Mouse (Mus musculus) kidney, postnatal 4 days (tissue): Measurements from ENCODE around the gene Frem1.

ENCODE experiments used
- DNase-seq, 2 experiments: peaks; one replicate each; pipeline ENCODE4 v3.0.0; 2021; ENCODE audit warnings: mixed read lengths in 2 of 2

Gene Frem1

DNA sequence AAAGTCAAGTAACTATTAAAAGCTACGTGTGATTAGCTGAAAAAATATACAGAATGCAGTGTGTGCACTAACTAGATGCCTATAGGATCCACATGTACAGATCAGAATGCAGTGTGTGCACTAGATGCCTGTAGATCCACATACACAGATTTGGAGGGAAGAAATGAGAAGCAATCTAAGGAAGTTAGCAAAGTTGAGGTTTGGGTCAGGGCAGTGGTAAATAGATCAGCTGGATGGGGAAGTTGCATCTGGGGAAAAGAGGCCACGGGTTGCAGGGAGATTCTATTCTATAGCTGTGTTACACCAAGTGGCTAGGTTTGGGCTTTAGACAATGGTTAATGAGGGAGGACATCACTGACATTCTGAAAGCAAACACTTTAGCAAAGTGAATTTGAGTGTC is 133.5 kb downstream of the Frem1 start:
- DNase-seq, result no peak

DNA sequence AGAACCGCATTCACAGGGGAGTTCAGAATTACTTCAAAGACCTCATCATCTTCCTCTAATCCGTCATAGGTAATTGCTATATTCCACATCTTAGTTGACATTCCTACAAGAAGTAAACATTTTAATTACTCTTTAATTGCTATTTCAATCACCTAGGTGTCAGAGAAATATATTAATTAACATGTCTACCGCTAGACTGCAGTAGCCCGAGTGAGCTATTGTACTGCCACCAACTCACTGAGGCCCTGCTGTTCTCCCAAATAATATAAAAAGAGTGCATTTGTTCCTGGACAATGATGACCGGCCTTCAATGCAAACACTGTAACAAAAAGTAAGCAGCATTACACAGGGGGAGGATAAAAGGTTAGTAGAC is 135.5 kb downstream of the Frem1 start:
- DNase-seq, result no peak

DNA sequence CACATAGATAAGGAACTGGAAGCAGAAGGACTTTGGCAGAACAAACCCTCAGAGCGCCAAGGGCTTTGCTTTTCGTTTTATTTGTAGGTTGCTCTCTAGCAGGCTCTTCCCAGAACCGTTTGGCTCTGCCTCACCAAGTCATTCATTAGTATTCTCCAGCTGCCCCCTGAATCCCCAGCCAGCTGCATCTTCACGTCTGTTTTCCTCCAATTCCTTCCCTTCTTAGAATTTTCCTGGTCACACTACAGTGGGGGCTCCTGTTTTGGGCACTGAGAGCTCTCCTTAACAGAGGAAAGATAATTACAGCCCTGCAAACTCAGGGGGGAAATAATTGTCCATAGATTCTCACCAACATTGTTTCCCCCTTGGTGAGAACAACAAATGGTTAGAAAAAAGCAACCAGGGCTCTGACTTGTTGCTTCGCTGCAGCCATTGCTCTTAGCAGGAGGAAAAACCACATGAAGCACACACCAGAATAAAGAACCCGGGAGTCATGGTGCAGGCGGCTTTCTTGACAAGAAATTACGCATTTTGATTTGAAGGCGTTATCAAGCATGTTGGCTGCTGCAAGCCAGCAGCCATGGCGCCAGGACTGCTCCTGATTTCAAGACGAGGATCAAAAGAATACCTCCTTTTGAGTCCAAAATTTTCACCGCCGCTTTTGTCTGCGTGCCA is 136.0 kb downstream of the Frem1 start:
- DNase-seq, result peak in 1 of 2 experiments; percentile 23

DNA sequence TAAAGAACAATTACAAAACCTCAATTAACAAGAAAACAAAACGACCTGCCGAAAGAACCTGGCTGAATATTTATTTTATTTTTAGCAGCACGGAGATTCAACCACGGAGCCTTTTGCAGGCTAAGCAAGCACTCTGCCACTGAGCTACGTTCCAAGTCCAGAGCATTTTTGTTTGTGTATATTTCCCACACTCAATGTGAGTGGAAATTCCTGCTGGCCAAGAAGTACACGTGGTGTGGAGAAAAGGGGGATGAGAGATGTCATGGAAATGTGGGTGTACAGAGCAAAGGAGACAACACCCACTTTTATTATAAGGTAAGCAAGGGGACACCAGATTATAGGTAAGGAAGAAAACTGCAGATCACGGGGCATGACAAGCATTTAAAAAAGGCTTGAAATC is 136.6 kb downstream of the Frem1 start:
- no peak for DNase-seq

DNA sequence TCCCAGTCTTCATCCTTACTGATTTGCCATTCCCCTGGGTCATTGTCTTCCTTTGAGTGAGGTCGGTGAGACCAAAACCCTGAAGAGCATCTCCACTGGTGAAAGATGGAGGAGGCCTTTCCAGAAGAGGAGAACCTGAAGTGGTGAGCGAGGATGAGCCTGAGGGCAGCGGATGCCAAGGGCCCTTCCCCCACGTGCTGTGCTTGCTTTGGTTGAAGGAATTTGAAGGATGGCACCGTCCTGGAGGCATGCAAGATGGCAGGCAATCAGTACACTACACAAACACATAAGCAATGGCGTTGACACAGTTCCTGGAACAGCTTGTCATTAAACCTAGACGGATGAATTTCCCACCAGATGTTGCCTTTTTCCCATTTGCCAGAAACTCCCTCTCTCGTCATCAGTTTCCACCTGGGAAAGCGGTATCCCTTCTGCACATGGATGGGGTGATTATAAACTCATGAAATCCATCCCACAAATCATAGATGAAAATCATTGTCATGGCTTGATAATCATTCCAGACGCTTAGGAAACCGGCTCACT is 137.5 kb downstream of the Frem1 start:
- no peak for DNase-seq

DNA sequence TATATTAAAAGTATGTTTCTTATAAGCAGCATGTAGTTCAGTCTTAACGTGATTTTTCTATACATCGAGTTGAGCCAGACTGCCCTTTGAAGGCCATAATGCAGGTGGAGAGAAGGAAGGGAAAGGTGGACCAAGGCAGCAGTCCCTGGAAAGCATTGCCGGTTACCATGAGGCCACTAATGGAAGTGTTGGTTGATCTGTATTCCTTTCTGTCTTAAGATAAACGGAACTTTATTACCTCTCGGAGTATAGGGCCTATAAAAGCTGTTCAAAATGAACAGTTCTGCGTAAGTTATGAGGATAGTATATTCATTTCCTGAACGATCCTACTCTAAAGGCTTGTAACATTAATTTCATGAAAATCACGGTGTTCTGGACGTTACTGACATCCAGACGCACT is 156.9 kb downstream of the Frem1 start:
- DNase-seq, result no peak

DNA sequence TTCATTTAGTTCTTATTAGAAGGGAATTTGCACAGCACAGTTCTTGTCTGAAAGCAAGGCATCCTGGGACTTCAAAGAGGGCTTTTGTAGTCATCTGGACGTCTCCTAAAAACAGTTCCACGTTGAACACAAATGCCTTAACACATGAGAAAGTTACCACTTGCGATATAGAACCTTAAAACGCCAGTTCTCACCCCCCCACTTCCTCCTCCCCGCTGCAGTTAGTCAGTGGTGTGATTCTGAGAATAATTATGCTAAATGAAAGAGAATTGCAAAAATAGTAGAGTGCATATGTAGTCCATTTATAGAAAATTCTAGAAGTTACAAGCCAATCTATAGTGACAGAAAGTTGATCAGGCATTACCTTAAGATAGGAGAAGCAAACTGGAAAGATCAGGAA is 159.9 kb downstream of the Frem1 start:
- DNase-seq, result no peak

DNA sequence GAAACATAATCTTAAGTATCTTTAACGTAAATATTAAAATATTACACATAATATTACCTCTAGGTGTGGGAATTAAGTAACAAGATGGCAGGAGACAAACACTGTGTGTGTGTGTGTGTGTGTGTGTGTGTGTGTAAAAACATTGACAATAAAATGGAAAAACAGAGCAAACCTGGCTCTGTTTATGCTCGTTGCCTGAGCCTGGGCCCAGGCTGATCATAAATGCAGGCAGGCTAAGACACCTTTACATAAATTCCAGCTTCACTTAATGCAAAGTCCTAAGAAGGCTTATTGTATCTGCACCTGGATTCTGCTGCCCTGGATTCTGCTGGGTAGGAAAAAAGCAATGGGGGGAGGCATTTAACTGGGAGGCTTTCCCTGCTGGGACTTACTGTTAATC is 160.6 kb downstream of the Frem1 start:
- no peak for DNase-seq

DNA sequence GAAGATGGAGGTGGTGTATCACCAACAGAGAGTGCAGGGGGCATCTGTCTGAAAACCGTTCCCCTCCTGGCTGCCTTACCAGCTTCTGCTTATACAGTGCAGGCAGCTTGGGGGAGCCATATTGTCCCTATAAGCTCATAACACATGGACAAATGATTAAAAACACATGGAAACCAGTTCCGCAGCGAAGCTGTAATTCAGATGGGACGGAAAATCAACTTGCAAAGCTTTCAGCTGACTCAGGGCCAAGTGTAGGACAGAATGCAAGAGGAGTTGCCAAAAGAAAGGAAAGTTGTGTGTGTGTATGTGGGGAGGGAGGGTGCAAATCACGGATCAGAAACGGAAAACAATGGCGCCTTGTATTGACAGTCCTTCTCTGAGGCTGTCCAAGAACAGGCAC is 161.1 kb downstream of the Frem1 start:
- DNase-seq, result peak; percentile 21 to 36

DNA sequence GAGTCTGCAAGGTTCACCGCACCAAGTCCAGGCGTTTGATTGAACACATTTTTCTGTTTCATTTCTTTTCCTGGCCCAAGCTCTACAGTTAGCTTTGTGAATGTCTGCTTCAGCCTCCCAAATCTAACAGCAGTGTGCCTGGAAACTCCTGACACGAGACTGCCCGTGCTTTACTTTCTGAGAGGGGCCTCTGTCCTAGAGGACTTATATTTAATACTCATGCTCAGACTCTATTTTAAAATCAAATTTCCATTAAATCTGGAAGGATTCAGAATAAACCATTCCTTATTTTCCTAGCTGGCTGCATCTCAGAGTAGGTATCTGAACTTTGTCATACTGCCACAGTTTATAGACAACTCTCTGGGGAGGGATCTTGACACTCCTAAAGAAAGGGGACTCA is 161.6 kb downstream of the Frem1 start:
- no peak for DNase-seq

DNA sequence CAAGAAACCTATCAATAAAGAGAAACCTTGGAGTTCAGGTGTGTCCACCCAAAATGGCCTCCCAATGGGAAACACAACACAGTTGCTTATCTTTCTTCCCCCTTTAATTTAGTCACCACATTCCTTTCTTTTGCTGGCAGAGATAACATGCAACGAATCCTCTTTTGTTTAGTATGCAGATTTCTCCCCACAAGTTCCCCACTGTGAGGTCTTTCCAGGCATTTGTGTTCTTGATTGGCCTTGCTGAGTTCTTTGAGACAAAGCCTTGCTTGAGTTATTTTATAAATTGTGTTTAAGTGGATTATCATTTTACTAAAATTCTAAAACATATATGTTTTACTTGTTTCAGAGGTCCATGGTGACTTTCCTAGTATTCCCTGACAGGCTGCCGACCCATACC is 166.0 kb downstream of the Frem1 start:
- no peak for DNase-seq

DNA sequence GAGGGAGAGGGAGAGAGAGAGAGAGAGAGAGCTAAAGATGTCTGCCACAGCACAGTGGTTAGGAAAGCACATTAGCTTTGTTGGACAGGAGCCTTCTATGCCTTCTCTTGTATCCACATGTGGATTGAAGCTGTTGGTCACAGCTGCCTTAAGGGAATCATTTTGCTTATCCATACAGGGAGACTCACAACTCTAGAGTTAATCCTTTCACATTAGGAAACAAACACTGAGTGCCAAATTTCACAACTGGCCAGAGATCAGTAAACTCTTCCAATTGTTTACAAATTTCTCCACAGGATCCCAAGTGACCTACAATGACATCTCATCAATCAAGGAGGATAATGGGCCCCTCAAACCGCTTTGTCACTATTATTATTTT is 166.6 kb downstream of the Frem1 start:
- no peak for DNase-seq

DNA sequence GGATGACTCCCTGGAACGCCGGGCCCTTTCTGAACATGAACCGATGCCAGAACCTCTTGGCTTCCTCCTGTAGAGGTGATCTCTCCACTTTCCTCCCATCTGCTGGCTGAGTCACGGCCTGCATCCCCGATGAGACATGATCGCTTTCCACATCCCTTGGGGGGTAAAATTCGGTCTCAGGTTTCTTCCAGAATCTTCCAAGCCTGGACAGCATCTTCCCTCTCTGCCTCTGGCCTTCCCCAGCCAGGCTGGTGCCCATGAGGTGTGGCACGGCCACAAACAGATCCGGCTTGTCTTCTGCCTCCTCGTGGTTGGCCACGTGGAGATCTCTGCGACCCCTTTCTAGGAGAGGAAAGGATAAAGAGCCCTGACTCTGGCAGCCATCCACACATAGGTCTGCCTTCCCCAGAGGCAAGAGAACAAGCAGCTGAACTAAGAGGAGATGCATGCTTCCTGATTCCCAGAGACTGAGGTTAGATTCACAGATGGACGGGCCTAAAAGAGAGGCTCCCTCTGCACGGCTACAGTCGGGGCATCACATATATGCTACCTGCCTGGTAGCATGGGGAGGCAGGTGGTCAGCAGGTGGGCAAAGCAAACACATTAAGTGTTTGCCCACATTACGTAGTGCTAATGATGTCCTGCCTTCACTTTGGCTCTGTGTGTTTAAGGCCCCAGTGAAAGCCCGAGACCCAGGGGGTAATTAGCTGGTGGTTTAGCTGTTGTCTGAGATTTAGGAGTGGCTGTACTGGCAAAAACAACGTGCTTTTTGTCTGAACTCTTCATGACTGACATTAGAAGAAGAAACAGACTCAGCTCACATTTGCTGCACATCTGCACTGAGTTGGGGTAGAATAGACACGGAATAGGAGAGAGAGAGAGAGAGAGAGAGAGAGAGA is 167.3 kb downstream of the Frem1 start, which contains the start of gene Cer1:
Gene Cer1, minus strand, starts transcription at position 513 of the 899 bp plus-strand sequence.
- DNase-seq, result no peak

DNA sequence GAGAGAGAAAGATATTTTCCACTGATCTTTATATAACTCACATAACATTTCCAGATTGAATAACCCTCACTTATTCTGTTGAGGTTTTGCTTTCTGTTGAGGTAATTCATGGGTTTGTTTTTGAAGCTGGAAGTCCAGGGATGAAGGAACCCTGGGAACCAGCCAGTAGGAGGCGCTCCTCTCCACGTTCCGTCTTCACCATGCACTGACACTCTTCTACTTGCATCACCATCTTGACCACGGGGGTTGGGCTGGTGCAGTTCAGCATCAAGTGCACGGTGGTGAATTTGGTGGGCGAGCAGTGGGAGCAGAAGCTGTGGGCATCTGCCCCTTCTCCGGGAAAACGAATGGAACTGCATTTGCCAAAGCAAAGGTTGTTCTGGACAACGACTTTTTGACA is 169.6 kb downstream of the Frem1 start:
- no peak for DNase-seq

DNA sequence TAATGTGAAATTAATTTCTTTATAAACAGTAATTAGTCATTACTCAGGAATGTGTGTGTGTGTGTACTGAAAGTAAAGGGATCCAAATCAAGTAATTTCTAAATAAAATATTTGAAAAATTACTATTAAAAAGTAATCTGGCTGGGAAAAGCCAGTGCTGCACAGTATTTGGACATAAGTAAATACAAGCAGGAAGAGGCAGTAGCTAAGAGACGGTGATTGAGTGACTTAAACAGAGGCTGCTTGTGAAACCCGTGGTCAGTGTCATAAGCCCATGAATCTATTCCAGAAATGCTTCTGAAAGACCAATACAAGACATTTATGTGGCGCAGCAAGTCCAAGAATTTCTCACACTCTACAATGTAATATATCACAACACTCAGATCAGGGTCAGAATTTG is 170.8 kb downstream of the Frem1 start:
- no peak for DNase-seq

DNA sequence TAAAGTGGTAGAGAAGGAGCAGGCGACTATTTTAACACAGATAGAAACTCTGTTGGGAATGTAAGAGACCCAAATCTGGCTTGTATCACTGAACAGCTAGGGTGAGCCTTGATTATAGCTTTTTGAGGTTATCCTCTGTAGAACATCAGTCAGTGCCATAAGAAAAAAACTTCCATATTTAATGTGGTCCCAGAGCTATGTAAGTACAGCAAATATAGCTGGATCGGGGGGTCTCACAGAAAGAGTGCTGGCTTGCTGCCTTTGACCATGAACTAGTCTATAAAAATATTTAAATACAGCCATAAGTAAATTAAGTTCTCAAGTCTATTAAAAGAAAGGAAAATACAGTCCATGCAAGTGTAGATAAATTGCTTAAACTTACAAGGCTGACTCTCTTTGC is 171.9 kb downstream of the Frem1 start:
- DNase-seq, result no peak

DNA sequence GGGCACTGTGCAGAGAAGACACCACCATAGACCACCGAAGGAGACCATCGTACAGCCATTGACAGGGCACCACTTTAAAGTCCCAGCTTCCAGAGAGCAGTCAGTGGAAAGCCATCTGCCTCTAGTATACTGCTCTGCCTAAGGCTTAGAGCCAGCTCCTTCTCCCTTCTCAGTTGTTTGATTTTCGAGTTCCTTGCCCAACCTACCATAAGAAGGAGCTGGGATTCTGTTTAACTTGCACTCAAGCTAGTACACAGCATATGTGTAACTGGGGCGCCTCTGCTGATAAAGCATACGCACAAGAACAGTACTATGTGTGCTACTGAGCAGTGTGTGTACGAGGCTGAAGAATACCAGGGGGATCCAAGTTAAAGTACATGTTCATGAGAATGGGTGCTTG is 173.0 kb downstream of the Frem1 start:
- DNase-seq, result no peak

DNA sequence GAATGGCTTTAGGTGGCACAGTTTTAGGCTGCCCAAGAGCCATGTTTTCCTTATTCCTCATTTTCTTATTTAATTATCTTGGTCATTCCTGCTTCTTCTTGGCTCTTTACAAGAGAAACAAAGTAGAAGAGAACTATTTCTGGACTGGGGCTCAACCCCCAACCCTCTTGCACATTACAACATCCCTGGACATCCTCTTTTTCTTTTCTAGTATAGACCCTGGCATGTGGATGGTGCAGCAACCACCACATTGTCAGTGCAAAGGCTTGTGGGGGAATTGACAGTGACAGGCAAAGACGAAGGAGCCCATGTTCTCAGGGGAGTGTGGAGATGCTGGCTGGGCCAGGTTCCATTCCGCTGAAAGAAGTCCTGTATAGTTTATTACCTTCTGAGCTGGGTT is 175.5 kb downstream of the Frem1 start:
- DNase-seq, result no peak

DNA sequence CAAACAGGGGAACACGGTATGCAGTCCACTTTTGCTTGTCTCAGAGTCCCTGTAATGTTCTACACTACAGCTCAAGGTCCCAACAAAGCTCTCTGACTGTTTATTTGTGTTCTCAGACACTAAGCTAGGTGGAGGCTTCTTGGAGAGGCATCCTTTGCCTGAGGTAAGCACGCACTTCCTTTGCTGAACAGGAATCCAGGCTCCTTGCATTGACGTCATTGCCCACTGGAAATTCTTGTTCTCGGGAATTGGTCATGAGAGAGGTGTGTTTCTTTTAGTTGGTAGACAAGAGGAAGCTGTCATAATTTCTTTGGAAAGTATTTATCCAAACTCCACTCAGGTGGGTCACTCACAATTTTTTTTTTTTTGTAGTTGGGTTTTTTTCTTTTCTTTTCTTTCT is 176.6 kb downstream of the Frem1 start:
- no peak for DNase-seq

DNA sequence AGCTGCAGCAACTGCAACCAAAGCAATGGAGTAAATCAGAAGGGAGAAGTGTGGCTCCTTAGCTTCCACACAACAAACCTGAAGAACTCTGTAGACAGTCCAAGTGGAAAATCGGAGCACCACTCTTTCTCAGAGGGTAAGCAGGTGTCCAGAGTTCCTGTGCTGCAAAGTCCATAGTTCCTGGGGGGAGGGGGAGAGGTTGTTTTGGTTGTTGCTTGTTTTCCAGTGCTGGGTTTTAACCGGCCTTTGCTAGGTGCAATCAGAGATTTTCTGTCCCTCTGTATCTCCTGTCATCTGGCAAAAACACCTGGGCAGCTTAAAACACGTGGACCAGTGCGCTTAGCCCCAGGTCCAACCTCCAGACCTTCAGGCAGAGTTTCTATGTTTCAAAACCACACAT is 177.3 kb downstream of the Frem1 start:
- no peak for DNase-seq

DNA sequence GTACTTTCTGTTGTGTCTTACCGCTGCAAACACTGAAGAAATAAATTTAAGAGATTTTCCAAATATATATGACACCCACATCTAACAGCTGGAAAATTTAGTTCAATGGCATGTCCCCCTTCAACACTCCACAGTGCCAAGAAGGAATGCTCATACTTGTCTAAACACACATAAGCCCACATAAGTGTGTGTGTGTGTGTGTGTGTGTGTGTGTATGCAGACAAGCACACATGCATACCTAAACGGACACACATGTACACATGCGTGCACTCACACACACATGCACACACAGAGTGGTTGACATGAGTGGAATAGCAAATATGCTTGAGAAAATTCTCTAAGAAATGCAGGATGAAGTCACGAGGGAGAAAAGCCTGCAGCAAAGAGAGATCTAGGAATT is 179.6 kb downstream of the Frem1 start:
- DNase-seq, result no peak

DNA sequence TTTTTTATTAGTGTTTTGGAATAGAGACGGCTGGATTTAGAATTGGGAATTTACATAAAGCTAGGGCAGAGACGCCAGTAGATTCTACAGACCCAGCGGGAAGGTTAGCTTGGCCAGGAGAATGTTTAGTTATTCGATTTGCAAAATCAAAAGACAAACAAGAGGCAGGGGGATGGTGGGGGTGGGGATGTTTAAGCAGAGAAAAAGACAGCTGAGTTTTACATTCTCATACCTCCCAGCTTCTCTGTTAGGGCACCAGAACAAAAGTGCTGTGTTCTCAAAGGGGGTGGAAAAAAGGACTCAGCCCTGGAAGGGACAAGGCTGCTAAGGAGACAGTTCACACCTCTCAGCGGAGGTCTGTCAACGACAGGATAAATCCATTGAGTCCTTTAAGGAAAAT is 180.0 kb downstream of the Frem1 start:
- no peak for DNase-seq

DNA sequence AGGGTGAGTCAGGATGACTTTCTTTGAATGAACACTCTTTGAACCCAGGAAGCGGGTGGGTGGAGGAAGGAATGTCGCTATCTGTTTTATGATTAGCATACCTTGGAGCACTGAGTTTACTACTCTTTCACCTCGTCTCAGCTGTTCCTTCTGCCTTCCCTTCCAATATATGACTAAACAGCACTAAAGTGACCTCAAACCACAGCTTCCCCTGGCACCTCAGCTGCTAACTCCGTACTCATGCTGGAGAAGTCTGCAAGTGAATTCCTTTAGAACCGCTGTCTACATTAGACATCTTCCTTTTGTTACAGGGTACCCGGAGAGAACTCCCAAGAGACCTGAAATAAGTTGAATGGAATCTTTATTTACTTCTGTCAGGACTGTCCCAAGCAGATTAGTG is 181.2 kb downstream of the Frem1 start:
- DNase-seq, result no peak

DNA sequence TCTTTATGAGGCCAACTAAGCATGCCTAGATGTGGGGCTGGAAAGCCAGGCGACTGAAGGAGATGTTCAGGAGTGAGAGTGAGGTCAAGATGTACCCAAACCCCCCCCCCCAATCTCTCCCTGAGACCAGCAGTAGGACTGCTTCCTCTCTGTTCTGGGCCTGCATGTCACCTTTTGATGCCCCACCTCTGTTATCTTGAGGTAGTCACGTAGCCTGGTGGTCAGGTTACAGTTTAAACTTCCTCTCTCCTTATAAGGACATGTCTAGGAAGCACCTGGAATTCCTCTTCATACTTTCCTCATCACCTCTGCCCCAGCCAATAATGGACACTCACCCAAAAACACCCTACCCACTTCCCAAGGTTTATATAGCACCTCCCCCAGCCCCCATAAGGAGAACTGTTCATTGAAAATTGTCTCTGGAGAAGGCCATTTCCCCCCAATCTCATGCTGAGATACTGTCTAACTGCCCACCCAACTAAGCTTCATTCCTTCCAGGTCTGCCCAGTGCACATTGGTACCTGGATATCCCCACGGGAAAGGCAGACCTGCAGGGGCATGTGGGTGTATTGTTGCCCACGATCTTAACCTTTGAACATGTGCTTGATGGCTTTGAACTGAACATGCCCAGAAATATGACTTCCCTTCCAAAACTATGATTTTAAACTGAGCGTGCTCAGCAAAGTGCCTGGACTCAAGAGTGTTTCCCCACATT is 184.3 kb downstream of the Frem1 start:
- no peak for DNase-seq
